Mouse (Mus musculus) CH12.LX (cell line): Measurements from ENCODE around the gene Sap25. TPM values are rescaled to one million over a fixed set of nuclear protein-coding genes. Genes with fewer than 3 reads are reported as not detected.

Source experiments
- DNase-seq: peaks from one replicate; pipeline ENCODE4 v3.0.0-alpha.2; 2013; ENCODE audit errors: extremely low read depth
- H3K27ac ChIP-seq: 2 replicates; pipeline ENCODE4 v1.5.1; 2012; ENCODE audit warnings: low read depth, mild to moderate bottlenecking, control low read depth, moderate library complexity; ENCODE audit not compliant: insufficient read depth
- H3K27me3 ChIP-seq: replicated peaks from 2 replicates; pipeline ENCODE3; 2012; ENCODE audit warnings: inconsistent platforms
- H3K36me3 ChIP-seq, 2 experiments: replicated peaks in 1 of 2; 2 replicates each; pipeline versions ENCODE3 to v1.6.1; 2012; ENCODE audit warnings: inconsistent platforms in 1 of 2, low read length in 1 of 2, mild to moderate bottlenecking in 1 of 2, mixed read lengths in 1 of 2, moderate library complexity in 1 of 2; ENCODE audit not compliant: control insufficient read depth in 1 of 2, insufficient read depth in 1 of 2
- H3K4me1 ChIP-seq, 2 experiments: 2 replicates each; pipeline ENCODE4 v1.6.1; 2012; ENCODE audit warnings: inconsistent platforms in 1 of 2, moderate library complexity in 1 of 2; ENCODE audit not compliant: insufficient read depth in 2 of 2, control insufficient read depth in 1 of 2
- H3K4me2 ChIP-seq: 2 replicates; pipeline ENCODE4 v1.6.1; 2012; ENCODE audit warnings: low read depth, mild to moderate bottlenecking, control low read depth; ENCODE audit not compliant: poor library complexity, insufficient read depth, severe bottlenecking
- H3K4me3 ChIP-seq, 3 experiments: fragments of 150-350 bp in 1 of 3; sonication (generic) in 1 of 3; replicated peaks in 1 of 3; 2 replicates each; pipeline versions ENCODE3 to v1.5.1; 2011 to 2012; ENCODE audit warnings: low read depth in 2 of 3, low read length in 2 of 3, mild to moderate bottlenecking in 2 of 3, moderate library complexity in 2 of 3, control low read depth in 1 of 3, improper control_type of control experiment in 1 of 3, inconsistent platforms in 1 of 3, mixed read lengths in 1 of 3; ENCODE audit not compliant: poor library complexity in 1 of 3
- H3K79me2 ChIP-seq: replicated peaks from 2 replicates; pipeline ENCODE4 v1.6.1; 2012; ENCODE audit warnings: mild to moderate bottlenecking, moderate library complexity; ENCODE audit not compliant: control insufficient read depth, poor library complexity, insufficient read depth, severe bottlenecking; ENCODE audit errors: extremely low read depth
- H3K9ac ChIP-seq: 2 replicates; pipeline ENCODE4 v1.6.1; 2012; ENCODE audit warnings: low read depth, mild to moderate bottlenecking, control low read depth, moderate library complexity; ENCODE audit not compliant: insufficient read depth
- H3K9me3 ChIP-seq: replicated peaks from 2 replicates; pipeline ENCODE3; 2012; ENCODE audit warnings: low read length, inconsistent platforms, mixed read lengths
- CHD1 ChIP-seq: IDR thresholded peaks from 2 replicates; pipeline ENCODE4 v1.6.1; 2012; ENCODE audit warnings: low read depth, low read length, improper control_type of control experiment, inconsistent platforms
- CHD2 ChIP-seq: IDR thresholded peaks from 2 replicates; pipeline ENCODE4 v1.6.1; 2011; ENCODE audit warnings: low read length, improper control_type of control experiment
- CTCF ChIP-seq, 2 experiments: IDR thresholded peaks in 1 of 2; conservative IDR thresholded peaks in 1 of 2; 2 replicates each; pipeline ENCODE4 v1.5.1; 2011 to 2012; ENCODE audit warnings: low read depth in 2 of 2, low read length in 2 of 2, improper control_type of control experiment in 1 of 2, inconsistent platforms in 1 of 2, mild to moderate bottlenecking in 1 of 2, moderate library complexity in 1 of 2
- E2F4 ChIP-seq: IDR thresholded peaks from 2 replicates; pipeline ENCODE4 v1.6.1; 2011; ENCODE audit warnings: low read depth, low read length, improper control_type of control experiment; ENCODE audit not compliant: insufficient replicate concordance
- ELF1 ChIP-seq: IDR thresholded peaks from 2 replicates; pipeline ENCODE4 v1.6.1; 2014; ENCODE audit warnings: low read depth, mild to moderate bottlenecking, inconsistent platforms, low read length, improper control_type of control experiment
- HCFC1 ChIP-seq: IDR thresholded peaks from 2 replicates; pipeline ENCODE4 v1.6.1; 2012; ENCODE audit warnings: low read depth, mild to moderate bottlenecking, inconsistent platforms, low read length, improper control_type of control experiment
- JUN ChIP-seq: IDR thresholded peaks from 2 replicates; pipeline ENCODE4 v1.6.1; 2011; ENCODE audit warnings: low read depth, mild to moderate bottlenecking, low read length, improper control_type of control experiment, moderate library complexity; ENCODE audit not compliant: insufficient read depth
- KAT2A ChIP-seq: IDR thresholded peaks from 2 replicates; pipeline ENCODE4 v1.6.1; 2012; ENCODE audit warnings: low read length, improper control_type of control experiment, inconsistent platforms; ENCODE audit not compliant: insufficient replicate concordance
- MAFK ChIP-seq: IDR thresholded peaks from 2 replicates; pipeline ENCODE4 v1.6.1; 2011; ENCODE audit warnings: low read length, improper control_type of control experiment; ENCODE audit not compliant: insufficient replicate concordance
- MAX ChIP-seq: IDR thresholded peaks from 2 replicates; pipeline ENCODE4 v1.6.1; 2011; ENCODE audit warnings: low read length, improper control_type of control experiment
- MAZ ChIP-seq: IDR thresholded peaks from 2 replicates; pipeline ENCODE4 v1.6.1; 2012; ENCODE audit warnings: low read depth, mild to moderate bottlenecking, inconsistent platforms, low read length, improper control_type of control experiment, moderate library complexity
- MYC ChIP-seq: IDR thresholded peaks from 2 replicates; pipeline ENCODE4 v1.6.1; 2011; ENCODE audit warnings: low read depth, mild to moderate bottlenecking, improper control_type of control experiment, low read length
- NELFE ChIP-seq: IDR thresholded peaks from 2 replicates; pipeline ENCODE4 v1.6.1; 2011; ENCODE audit warnings: low read depth, low read length, improper control_type of control experiment
- NRF1 ChIP-seq: IDR thresholded peaks from 2 replicates; pipeline ENCODE4 v1.6.1; 2014; ENCODE audit warnings: low read depth, mild to moderate bottlenecking, inconsistent platforms, low read length, improper control_type of control experiment, moderate library complexity
- POLR2AphosphoS2 ChIP-seq: IDR thresholded peaks from 2 replicates; pipeline ENCODE4 v1.6.1; 2011; ENCODE audit warnings: low read depth, low read length, improper control_type of control experiment
- RAD21 ChIP-seq: IDR thresholded peaks from 2 replicates; pipeline ENCODE4 v1.6.1; 2011; ENCODE audit warnings: low read depth, mild to moderate bottlenecking, low read length, improper control_type of control experiment, moderate library complexity
- SIN3A ChIP-seq: IDR thresholded peaks from 2 replicates; pipeline ENCODE4 v1.6.1; 2012; ENCODE audit warnings: low read length, improper control_type of control experiment, inconsistent platforms
- TBP ChIP-seq: conservative IDR thresholded peaks from 2 replicates; pipeline ENCODE4 v1.6.1; 2011; ENCODE audit warnings: low read depth, low read length, improper control_type of control experiment
- TCF12 ChIP-seq: IDR thresholded peaks from 2 replicates; pipeline ENCODE4 v1.6.1; 2014; ENCODE audit warnings: low read depth, mild to moderate bottlenecking, inconsistent platforms, low read length, improper control_type of control experiment
- UBTF ChIP-seq: IDR thresholded peaks from 2 replicates; pipeline ENCODE4 v1.6.1; 2012; ENCODE audit warnings: low read depth, mild to moderate bottlenecking, inconsistent platforms, low read length, improper control_type of control experiment, moderate library complexity
- ZMIZ1 ChIP-seq: IDR thresholded peaks from 2 replicates; pipeline ENCODE4 v1.6.1; 2012; ENCODE audit warnings: low read depth, mild to moderate bottlenecking, inconsistent platforms, low read length, improper control_type of control experiment
- ZNF384 ChIP-seq: IDR thresholded peaks from 2 replicates; pipeline ENCODE4 v1.6.1; 2012; ENCODE audit warnings: low read depth, low read length, improper control_type of control experiment, inconsistent platforms
- dilution Hi-C: fragments of 300-500 bp; cut with MboI; formaldehyde crosslinking; loops from 2 replicates; pipeline ENCODE4 v1.14.3; 2020; ENCODE audit warnings: low sequenced_read_pairs; ENCODE audit not compliant: extremely low pct_unique_long_range_greater_than_20kb, extremely low pct_ligation_motif_present
- in situ Hi-C: fragments of 300-500 bp; cut with MboI; formaldehyde crosslinking; loops from 3 replicates; pipeline ENCODE4 v1.14.3; 2019; ENCODE audit warnings: low sequenced_read_pairs, low pct_ligation_motif_present, low pct_unique_long_range_greater_than_20kb, mixed read lengths
- polyA plus RNA-seq: library from polyadenylated mRNA; unstranded; fragments of >175 nt; gene quantifications from 2 replicates; pipeline ENCODE4 v1.2.1, GENCODE M21; 2012; ENCODE audit warnings: low read depth; ENCODE audit not compliant: insufficient read length
- total RNA-seq, 2 experiments: library from RNA; depleted of rRNA; stranded (reverse); fragments of 300-350 nt in 1 of 2; fragments of >200 nt in 1 of 2; gene quantifications; 2 replicates each; pipeline ENCODE4 v1.2.3; 2012 to 2014

Gene Sap25
- total and polyA plus RNA-seq, 3 experiments = 2.1 to 16.6 (median 2.4) TPM

DNA sequence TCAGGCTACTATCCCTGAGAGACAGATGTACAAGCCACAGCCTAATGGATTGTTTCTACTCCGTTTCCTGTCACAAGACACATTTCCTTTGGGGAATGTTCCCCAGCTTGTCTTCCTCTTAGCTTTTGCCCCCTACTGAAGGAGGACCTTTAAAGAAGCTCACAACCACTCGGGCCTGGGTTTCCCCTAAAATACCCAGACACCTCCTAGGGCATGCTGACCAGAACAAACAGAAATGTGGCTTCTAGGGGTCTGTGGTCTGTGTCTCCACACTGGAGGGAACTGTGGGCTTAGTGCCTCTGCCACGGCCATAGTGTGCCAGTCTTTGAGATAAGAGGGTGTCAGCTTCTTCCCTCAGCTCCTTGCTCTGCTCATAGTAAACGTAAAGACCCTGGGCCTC is 9.5 kb upstream of the Sap25 start:
- Histone ChIP-seq H3K9me3 (no peaks in the 10 kb centered on the region), H3K4me3 (peak overlapping the region; percentile 53 to 91 (median 79)), H3K79me2 (peaks cover 14% of the 10 kb centered on the region), H3K4me2 (peak overlapping the region; percentile 81), H3K27ac (peak overlapping the region; percentile 94), H3K27me3 (no peaks in the 10 kb centered on the region), H3K36me3 (peaks cover 28 to 37% of the 10 kb centered on the region in 2 experiments), H3K4me1 (peaks cover 16 to 48% of the 10 kb centered on the region in 2 experiments), H3K9ac (peak overlapping the region; percentile 24)
- dilution Hi-C loops = no loop called here
- no peak for DNase-seq
- no peak for TF ChIP-seq JUN
- TF ChIP-seq TBP = 0 out of 2 replicates have a peak, but pooled peaks have one; percentile 13
- in situ Hi-C loops = no loop called here

DNA sequence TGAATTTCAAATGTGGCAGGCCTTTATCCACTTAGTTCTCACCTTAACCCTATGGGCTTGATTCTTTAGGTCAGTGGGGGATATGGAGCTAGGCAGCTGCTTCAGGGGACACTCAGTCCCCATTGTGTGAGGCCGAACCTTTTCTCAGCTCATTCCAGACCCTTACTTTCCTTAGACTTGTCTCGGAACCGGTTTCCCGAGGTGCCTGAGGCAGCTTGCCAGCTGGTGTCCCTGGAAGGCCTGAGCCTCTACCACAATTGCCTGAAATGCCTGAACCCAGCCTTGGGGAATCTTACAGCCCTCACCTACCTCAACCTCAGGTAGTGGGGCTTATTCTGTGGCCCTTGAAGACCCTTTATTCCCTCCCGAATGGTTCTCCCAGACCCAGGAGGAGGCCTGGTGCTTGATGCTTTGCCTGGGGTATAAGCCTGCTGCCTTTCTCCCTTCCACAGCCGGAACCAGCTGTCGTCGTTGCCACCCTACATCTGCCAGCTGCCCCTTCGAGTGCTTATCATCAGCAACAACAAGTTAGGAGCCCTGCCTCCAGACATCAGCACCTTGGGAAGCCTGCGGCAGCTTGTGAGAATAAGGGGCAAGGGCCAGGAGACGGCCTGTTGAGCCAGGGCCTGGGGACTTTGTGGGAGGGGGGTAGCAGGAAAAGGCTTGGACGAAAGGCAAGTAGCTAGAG is 7.6 kb upstream of the Sap25 start:
- Histone ChIP-seq H3K27ac (no peak overlapping the region), H3K27me3 (no peaks in the 10 kb centered on the region), H3K36me3 (peaks cover 47 to 57% of the 10 kb centered on the region in 2 experiments), H3K9me3 (no peaks in the 10 kb centered on the region), H3K9ac (no peak overlapping the region), H3K4me3 (no peak overlapping the region), H3K4me2 (no peak overlapping the region), H3K79me2 (peaks cover 14% of the 10 kb centered on the region), H3K4me1 (peaks cover 13 to 53% of the 10 kb centered on the region in 2 experiments)
- in situ Hi-C loops = no loop called here
- DNase-seq = no peak
- dilution Hi-C loops = no loop called here
- no peak for TF ChIP-seq ZNF384
- no peak for TF ChIP-seq ELF1
- TF ChIP-seq MAX = no peak
- TF ChIP-seq NELFE = no peak
- no peak for TF ChIP-seq MAZ
- TF ChIP-seq CHD1 = no peak
- no peak for TF ChIP-seq RAD21
- TF ChIP-seq MAFK = no peak
- no peak for TF ChIP-seq TCF12
- TF ChIP-seq CHD2 = no peak
- TF ChIP-seq E2F4 = no peak
- no peak for TF ChIP-seq POLR2AphosphoS2
- no peak for TF ChIP-seq NRF1
- TF ChIP-seq CTCF (conservative IDR thresholded peaks at IDR 0.05 in 1 of 2, IDR thresholded peaks at IDR 0.05 in 1 of 2; ENCODE audit: low read depth in 2 of 2, low read length in 2 of 2) = no peak
- TF ChIP-seq KAT2A = no peak
- no peak for TF ChIP-seq SIN3A
- no peak for TF ChIP-seq ZMIZ1
- no peak for TF ChIP-seq MYC
- no peak for TF ChIP-seq HCFC1
- TF ChIP-seq UBTF = no peak
